Mouse (Mus musculus): Measurements from ENCODE around the gene Prrc2b.

- TF ChIP-seq CTCF (IDR thresholded peaks at IDR 0.05; ENCODE audit: low read depth) (no peak), EP300 (IDR thresholded peaks at IDR 0.05; ENCODE audit: low read depth) (no peak)
Measured at GRCm38 (mm10) chr2:32111268-32111667, 39.6 kb upstream of the Prrc2b start.
